Mouse (Mus musculus) retina, embryonic 14.5 days (tissue): Measurements from ENCODE around the gene Gm10750.
"Not testable (repeated sequence)": the region's sequence is repeated elsewhere in the genome, so short reads cannot be mapped to it uniquely, and the experiment has no call there.

Experiments used
- DNase-seq: peaks from one replicate; pipeline ENCODE4 v3.0.0-alpha.2; 2015; ENCODE audit warnings: low spot score

Gm10750 gene

GRCm38 (mm10) chr2:149017137-149017536 is at the start of gene Gm10750:
Gm10750 (minus strand) TSS chr2:149017237.
- not testable (repeated sequence) for DNase-seq

DNA sequence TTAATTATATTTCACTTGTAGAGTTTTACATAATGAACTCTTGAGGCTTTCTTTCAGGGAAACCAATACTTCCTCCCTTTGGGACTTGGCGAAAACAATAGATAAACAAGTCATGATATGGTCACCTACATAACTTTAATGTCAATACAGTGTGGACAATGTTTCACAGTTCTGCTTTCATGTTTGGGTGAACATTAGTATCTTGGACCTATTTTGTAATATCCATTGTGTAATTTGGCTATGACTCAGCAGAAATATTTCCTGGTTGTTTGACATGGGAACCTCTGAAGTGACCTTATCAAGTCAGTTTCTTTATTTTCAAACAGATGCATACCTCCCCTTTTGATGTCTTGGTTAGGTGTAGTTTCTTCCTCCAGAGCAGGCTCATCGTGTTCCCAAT is 12.2 kb downstream of the Gm10750 start:
- DNase-seq, result no peak

- DNase-seq, result no peak
Measured at GRCm38 (mm10) chr2:149003151-149003550, 13.9 kb downstream of the Gm10750 start, which contains the start of gene Gm1330. Gm1330 (minus strand) TSS chr2:149003251.

- no peak for DNase-seq
Measured at GRCm38 (mm10) chr2:148995133-148995532, 21.9 kb downstream of the Gm10750 start.
